Mouse (Mus musculus): ENCODE results near the gene Acaca.

- TF ChIP-seq POLR2A (IDR thresholded peaks at IDR 0.05; ENCODE audit: insufficient read length, low read depth) (no peak), TCF3 (IDR thresholded peaks at IDR 0.05; ENCODE audit: insufficient read length, low read depth) (no peak), MYOD1 (IDR thresholded peaks at IDR 0.05; ENCODE audit: control insufficient read depth in 1 of 3, insufficient read length in 2 of 3, low read depth in 2 of 3) (no peak), CEBPB (IDR thresholded peaks at IDR 0.05; ENCODE audit: insufficient read depth, poor library complexity, severe bottlenecking) (no peak), TCF12 (IDR thresholded peaks at IDR 0.05; ENCODE audit: insufficient read depth, poor library complexity, severe bottlenecking) (no peak), REST (IDR thresholded peaks at IDR 0.05; ENCODE audit: insufficient read depth, insufficient read length) (no peak)
Observed at GRCm38 (mm10) chr11:84393571-84393970, 264.1 kb downstream of the Acaca start.
